Mouse (Mus musculus): Measurements from ENCODE around the gene Piezo1.
A peak's percentile ranks its signal among the peaks of the same experiment; 100 is the strongest.
"Not testable (repeated sequence)": the region's sequence is repeated elsewhere in the genome, so short reads cannot be mapped to it uniquely, and the experiment has no call there.

Piezo1 gene

DNA sequence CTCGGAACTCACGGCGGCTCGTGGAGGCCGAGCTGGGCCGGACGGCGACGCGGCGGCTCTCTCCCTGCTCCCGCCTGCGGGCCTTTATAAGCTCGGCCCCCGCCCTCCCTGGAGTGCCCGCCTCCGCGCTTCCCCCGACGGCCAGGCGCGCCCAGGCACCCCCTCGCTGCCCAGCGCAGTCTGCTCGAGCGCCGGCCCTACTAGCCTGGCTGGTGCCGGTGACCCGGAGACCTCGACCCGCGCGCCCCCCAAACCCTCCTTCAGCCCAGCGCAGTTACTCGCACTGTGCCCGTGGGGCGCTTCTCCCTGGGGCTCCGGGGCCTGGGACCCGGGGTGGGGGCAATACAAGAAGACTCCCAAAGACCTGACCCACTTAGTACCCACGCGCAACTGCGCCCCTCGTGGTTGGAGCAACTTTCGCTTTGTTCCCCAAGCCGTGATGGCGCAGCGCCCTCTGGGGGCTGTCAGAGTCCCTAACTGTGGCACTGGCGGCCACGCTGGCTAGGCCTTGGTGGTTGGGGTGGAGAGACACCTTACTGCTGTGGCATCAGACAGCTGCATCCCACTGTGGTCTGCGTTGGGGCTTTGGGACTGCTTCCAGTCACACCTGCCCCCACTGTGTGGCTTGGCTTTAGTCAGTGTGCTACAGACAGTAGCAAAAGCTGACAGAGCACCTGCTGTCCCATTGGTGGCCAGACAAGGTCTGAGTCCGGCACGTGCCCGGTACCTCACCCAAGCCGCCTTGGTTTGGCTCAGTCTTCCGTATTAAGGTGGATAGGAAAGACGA, at the start of gene Piezo1:
Gene Piezo1, minus strand, starts transcription at position 65 of the 787 bp plus-strand sequence.
- peak; percentile 98 for DNase-seq

DNA sequence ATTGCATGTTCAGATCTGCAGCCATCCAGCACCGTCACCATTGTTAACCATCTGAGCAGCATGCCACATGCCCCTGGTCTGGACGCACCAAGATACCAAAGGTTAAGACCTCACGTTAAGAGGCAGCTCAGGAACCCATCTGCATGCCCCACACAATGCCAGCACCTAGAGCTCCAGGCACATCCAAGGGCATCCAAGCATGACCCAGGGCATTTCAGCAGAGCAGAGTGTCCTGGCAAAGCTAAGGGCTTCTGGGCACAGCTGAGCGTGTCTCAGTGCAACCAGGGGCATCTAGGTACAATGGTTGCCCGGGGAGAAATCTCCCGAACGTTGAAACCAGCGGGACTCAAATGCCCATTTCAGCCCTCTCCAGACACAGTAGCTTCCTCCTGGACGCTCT, 49.5 kb upstream of the Piezo1 start:
- DNase-seq, result no peak

DNA sequence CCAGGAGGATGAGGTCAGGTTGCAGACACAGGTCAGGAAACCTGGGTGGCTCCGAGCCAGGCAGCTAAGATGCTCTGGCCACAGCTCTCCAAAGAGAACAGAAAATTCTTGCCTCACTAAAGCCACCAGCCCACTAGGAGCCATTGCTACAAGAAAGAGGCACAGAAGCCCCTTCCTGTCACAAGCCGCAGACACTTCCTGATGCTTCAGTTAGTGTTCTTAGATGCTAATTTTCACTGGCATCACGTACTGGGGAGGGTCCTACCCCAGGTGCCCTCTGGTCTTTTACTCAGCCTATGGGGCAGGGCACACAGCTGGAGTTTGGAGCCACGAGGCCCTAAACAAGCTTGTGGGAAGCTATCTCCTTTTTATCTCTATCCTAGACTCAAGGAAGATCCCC, 44.9 kb upstream of the Piezo1 start:
- no peak for DNase-seq

DNA sequence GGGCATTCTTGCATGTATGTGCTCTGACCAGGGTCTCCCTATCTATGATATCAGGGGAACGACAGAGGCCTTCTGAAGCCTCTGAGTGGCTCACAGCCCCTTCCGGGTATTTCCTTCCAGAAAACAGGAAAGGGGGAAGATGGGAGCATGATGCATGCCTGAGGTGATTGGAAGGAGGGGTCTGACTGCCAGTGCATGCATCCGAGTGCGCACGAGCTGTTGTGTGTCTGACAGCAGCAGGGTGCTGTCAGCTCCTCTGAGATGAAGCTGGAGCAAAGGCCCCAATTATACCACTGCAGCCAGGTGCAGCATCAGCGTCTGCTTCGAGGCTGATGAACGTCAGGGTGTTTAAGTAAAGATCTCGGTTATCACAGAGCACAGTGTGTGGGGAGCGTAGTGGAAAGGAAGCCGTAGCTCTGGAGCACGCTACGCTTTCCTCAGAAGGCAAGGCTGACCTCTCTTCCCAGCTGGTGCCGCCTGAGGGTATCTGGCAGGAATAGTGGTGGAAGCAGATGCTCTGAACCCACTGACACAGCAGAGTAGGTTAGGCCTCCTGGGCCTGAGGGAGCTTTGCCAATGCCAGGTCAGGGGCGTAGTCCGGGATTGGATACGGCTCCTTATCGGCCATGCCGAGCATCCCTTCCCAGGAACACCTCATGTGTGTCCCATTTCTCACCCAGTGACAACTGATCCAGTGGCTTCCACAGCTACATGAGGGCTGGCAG, 42.8 kb upstream of the Piezo1 start:
- DNase-seq, result no peak

DNA sequence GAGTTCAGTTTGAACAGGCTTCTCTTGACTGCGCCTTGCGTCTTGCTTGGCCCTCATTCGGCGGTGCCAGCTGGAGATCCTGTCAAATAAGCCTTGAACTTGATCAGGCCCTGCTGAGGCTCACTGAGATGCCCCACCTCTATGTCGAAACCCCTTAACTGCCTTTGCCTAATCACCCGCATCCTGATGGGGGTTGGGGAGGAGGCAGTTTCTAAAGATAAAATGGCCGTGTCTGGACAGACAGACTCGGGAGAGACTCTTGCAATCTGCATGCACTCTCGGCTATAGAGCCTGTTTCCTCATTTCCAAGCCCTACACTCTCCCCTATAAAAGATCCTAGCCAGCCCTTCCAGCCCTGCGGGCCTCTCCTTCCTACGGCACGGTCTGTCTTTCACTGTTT, 42.1 kb upstream of the Piezo1 start:
- no peak for DNase-seq

DNA sequence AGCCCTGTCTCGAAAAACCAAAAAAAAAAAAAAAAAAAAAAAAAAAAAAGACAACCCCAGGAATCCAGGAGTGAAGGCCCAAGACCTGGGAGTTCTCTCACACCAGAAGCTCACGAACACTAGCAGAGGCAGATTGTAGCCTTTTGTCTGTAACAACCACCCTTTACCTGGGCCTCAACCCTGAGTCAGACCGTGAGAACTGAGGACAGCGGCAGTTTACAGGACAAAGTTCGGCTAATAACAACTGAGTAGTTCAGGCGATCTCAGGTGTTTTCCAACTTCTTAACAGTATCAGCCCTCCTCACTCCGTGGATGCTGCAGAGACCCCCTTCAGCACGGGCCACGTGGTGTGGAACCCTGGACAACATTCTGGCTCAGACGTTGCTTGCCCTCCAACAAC, 35.6 kb upstream of the Piezo1 start:
- no peak for DNase-seq

DNA sequence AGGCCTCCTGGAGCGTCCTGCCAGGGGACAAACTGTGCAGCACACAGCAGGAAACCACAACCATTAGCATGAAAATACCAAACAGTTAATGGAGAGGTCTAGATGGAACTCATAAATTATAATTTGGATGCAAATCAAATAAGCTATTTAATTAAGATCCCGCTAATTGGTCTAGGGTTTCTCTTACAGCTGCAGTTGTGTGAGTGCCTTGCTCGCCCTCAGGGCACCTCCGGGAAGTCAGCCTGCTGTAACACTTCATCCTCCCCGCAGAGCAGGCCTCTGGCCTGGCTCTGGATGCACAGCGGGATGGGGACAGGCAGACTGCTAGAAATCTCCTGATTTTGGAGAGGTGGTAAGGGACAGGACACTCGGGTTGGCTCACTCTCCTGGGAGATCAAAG, 35.0 kb upstream of the Piezo1 start:
- no peak for DNase-seq

DNA sequence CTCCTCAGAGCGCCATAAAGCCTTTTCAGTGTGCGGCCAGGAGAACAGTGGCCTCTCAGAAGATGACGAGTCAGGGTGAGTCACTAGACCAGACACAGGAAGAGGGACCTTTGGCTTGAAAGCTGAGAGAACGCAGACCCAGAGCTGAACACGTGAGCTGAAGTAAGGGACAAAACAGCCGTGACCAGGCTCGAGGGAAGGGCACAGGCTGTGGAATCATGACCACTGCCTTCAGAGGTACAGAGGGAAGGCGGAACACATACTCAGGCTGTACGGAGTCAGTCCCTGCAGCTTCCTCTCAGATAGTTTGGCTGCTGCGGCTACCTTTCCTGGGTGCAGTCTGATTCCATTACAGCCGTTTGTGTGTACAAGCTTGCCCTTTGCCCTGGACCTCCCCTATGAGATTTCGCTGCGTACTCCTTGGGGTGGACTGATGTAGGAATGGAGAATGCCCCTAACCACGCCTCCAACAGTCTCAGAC, 34.3 kb upstream of the Piezo1 start:
- no peak for DNase-seq

DNA sequence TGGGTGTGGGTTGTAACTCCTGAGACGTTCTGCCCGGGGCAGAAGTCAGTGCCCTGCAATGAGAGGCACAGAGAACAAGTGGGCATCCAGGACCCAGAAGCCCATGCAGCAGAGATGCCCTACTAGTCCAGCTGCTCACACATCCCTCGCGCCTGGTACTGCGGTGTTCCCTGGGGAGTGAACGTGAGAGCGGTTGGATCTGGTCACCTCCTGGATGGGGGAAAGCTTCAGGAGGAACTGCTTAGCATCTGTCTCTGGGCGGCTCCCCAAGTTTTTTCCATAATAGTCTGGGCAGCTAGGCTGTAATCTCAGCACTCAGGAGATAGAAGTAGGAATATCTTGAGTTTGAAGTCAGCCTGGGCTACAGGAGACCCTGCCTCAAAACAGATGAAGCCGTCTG, 33.9 kb upstream of the Piezo1 start:
- DNase-seq, result no peak

DNA sequence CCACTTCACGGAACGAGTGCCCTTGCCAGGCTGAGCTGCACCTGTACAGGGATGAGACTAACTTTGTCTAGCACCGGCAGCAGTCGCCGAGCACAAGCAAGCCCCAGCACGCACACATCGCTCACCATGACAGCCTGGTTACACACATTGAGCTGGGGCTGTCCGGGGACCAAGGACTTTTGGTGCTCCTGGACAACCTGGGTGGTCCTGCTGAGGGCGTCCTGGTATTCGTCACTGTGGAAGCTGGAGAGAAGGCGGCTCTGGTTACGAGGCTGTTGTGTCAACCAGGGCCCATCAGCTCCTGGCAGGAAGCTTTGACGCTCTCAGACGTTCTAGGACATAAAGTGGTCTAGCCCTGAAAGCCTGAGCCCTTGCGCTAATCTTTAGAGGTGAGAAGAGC, 29.8 kb upstream of the Piezo1 start:
- no peak for DNase-seq

DNA sequence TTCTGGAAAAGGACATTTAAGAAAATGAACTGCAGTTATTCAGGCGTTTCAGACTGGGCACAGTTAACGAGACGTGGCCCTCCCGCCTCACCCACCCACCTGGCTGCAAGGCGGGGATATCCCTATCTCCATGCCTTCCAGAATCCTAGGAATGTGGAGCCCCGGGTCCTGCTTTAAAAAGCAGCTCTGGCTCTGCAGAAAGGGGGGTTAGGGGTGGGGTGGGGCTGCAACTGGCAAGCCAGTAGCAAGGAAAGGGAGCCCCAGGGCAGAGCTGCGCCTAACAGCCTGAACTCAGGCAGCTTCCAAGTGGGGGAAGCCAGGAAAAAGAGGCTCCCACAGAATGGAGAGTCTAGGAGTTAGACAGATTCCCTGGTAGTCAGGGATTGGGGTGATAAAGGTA, 28.1 kb upstream of the Piezo1 start:
- DNase-seq, result no peak

DNA sequence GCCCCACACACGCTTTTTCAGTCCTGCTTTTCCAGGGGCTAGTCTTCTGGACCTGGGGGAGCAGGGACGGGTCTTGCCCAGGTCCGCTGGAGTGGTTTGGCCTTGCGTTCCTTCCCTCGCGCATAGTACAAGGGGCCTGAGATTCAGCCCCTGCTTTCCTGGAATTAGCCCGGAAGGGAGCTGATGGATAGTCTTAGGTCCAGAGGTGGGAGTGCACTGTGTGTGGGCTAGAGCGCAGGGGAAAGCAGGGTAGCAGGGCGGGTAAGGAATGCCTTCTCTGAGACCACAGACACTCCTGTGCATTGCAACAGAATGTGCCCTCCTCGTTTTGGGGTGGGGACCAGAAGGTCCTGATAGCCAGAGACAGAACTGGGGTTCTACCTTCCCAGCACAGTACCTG, 26.0 kb upstream of the Piezo1 start:
- DNase-seq, result no peak

DNA sequence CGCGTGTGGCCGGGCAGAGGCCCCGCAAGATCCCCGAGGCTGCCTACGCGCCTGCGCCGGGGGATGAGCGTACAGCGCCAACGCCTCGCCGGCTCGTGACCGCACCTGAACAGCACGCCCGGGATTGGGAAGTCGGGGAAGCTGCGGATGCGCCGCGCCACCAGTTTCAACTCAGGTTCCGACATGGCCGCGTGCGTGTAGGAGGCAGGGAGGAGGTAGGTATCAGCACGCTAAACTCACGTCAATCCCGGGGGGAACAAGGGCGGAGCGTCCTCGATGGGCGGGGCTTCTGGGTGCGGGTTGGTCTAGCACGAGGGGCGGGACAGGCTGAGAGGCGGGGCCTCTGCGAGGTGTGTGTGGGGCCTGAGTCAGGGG, 25.5 kb upstream of the Piezo1 start, which contains the start of gene Aprt:
Gene Aprt, minus strand, starts transcription at position 262 of the 375 bp plus-strand sequence.
- DNase-seq, result peak; percentile 99 to 100

DNA sequence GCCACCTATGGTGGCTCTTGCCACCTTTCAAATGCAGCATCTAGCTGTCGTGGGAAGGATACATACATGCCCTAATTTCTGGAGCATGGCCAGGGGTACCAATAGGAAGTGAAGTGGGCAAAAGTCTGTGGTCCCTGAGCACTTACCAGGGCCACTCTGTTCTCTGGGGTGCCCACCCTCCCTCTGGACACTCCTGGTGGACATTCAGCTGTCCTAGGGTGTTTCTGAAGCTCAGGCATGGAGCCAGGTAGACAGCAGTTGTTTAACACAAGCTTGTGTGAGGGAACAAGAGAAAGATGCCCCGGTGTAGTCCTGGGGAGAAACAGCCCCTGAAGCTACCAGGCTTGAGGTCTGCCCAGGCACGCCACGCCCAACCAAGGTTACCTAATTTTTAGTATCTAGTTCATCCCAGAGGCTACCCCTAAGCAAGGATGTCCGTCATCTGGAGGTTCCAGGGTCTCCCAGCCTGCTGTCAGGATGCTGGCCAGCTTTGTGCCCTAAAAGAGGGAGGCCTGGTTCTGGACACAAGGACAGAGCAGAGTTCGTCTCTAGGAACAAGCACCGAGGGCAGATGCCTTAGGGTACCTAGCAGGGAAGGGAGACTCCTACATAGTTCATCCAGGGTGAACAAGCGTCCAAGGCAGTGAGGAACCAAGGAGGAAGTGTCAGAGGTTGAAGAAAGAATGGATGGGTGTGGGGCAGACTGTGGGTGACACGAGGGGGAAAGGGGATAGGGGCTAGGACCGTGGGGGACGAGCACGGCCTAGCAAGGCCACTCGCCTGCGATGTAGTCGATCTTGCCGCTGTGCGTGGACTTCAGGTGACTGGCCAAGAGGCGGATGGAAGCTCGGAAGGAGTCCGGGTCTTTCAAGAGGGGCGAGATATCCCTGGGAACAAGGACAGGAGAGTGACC, 24.9 kb upstream of the Piezo1 start:
- peak; percentile 8 to 9 for DNase-seq

DNA sequence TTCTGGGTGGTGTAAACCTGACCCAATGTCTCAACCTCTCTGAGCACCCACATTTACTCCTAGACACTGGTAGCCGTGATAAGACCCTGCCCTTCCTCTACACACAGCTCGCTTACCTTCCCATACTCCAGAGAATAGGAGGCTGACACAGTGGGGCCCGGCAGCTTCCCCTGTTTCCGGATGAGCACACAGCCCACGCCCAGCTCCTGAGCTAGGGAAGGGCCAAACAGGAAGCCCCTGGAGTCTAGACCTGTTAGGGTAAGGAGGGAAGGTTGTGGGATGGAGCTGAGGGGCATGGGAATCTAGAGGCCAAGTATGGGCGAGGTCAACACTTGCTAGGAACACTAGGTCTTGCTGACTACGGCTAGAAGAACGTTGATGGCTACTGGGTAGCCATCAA, 24.2 kb upstream of the Piezo1 start:
- DNase-seq, result no peak

DNA sequence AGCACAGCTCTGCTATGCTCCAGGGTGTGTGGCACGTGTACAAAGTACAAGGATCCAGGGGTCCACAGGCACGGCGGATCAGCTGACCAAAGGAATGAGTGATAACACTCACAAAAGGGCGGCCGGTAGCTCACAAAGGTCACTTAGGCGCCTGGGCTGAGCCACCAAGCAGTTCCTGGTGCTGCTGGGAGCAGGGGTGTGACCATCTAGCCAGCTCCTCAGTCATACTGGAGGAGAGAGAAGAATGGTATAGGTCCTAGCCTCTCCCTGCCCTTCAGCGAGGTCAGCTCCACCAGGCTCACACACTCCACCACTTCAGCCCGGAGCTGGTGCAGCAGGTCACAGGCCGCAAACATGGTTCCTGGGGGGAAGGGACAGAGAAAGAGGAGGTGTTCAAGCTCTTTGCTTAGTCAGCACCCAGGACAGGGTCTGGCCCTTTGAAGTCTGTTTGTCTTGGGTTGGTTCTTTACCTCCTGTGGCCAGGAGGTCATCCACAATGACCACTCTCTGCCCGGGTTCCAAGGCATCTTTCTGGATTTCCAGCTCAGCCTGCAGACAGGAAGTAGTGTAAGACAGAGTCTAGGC, 23.6 kb upstream of the Piezo1 start:
- DNase-seq, result no peak

DNA sequence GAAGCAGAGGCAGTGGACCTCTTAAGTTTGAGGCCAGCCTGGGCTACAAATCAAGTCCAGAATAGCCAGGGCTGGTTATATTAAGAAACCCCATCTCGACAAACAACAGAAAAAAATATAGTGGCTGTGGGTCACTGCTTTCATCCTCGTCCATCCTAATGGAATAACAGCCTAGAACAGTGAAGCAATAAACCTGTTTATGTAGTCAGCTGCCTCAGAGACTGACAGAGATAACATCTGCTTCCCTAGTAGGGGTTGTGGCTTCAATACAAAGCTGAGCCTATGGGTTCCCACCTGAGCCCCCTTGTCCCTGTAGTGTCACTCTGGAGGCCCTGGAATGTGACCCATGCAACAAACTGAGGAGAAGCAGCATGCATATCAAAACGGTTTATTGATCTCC, 23.1 kb upstream of the Piezo1 start:
- DNase-seq, result no peak

DNA sequence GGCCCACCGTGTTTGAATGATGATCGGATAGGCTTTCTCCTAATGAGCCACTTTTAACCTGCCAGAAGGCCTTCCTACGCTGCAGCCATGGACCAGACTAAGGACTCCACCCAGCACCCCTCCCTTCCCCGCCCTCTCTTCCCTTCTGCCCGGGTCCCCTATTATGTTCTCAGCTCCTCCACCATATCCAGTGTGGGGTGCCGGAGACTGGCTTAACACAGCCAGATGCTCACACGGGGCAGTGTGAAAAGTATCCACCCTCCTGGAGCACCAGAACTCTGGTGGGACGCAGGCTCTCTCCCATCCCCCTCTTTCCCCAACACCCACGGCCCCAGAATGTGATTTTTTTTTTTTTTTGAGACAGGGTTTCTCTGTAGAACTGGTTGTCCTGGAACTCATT, 22.4 kb upstream of the Piezo1 start:
- DNase-seq, result no peak

DNA sequence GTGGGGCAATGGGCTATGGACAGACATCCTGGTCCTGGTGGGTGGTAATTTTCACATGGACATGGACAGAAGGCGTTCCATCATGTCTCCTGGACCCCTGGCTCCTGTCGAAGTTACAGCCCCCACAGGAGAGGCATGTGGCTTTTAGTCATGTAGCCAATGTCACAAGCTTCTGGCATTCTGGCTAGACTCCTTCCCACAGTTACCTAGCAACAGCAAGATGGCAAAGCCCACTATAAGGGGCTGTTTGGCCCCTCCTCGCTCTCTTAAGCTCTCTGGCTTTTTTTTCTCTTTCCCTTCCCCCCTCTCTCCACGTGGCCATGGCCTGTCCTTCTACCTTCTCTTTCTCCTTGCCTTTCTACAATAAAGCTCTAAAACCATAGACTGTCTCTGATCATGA, 22.0 kb upstream of the Piezo1 start:
- not testable (repeated sequence) for DNase-seq

DNA sequence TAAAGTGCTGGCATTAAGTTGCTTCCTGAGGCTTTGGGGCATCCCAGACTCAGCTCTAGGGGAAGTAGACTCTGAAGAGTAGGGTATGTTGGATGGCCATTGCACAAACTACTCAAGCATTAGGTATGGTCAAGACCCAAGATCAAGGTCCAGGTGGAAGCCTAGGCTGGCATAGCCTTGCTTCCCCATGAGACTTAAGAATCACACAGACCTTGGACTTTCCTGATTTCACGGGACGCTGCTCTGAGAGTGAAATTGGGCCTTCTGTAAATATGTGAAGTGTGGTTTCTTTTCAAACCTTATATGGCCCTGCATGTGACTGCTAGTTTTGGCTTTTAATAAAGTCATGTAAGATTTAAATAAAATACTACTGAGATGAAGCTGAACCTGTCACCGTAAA, 21.6 kb upstream of the Piezo1 start:
- DNase-seq, result no peak

DNA sequence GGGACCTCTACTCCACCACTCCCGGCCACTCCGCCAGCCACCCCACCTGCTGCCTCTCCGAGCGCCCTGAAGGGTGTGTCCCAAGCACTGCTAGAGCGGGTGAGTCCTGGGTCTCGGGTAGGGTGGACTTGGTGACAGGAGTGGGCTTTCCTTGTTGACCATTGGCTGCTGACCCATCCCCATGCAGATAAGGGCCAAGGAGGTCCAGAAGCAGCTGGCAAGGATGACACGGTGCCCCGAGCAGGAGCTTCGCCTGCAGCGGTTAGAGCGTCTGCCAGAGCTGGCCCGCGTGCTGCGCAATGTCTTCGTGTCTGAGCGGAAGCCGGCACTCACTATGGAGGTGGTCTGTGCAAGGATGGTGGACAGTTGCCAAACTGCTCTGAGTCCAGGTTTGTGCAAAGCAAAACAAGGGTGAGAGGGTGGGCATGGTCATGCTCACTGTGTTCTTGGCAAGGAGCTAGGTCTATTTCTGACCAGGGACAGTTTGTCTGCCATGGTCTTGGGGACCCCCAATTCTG, 20.7 kb upstream of the Piezo1 start:
- no peak for DNase-seq

DNA sequence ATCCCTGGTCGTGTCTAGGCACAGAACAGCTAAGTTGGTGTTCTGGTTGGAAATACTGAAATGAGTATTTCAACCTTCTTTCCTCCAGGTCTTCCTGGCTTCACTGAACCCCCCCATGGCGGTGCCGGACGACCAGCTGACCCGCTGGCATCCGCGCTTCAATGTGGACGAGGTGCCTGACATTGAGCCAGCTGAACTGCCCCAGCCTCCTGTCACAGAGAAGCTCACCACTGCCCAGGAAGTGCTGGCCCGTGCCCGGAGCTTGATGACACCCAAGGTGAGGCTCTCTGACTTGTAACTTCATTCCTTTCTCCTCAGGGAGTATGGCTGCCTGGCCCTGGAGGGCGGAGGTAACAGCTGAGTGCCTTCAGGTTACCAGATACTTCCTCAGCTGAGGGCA, 20.0 kb upstream of the Piezo1 start:
- no peak for DNase-seq

DNA sequence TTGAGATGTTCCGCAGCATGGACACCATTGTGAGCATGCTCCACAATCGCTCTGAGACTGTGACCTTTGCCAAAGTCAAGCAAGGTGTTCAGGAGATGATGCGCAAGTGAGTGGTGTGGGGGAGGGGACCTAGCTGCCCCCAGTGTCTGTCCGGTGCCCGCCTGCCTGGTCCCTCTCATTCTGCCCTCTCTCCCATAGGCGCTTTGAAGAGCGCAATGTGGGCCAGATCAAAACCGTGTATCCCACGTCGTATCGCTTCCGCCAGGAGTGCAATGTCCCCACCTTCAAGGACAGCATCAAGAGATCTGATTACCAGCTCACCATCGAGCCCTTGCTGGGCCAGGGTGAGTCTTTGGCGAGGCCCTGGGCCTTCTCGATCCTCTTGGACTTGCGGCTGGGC, 18.9 kb upstream of the Piezo1 start:
- DNase-seq, result no peak

All from B cell, adult 2 months (primary cell).